Mouse (Mus musculus): ENCODE data around the gene Tbc1d22a. TPM values are rescaled to one million over a fixed set of nuclear protein-coding genes. Genes with fewer than 3 reads are reported as not detected.

Gene Tbc1d22a
- polyA plus RNA-seq, 1 experiment, result 30.5 TPM

DNA sequence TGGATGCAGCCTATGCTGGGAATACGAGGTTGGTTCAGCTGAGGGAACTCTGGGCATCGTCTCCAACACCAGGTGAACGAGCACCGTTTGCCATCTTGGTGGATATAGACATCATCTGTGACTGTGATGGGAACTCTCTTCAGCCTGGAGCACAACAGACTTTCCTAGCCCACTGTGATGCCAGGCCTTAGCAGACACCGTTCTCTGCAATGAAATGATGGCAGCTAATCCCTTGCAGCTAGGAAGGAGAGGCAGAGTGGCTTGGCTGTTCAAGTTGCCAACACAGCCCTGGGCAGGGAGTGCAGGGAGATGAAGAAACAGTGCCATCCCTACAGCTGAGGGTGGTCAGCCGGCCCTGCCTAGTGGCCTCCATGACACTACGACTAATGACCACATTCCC is 233.0 kb downstream of the Tbc1d22a start:
- TF ChIP-seq USF1 (IDR thresholded peaks at IDR 0.05; ENCODE audit: low read depth) (no peak), MYOD1 (IDR thresholded peaks at IDR 0.05; ENCODE audit: control insufficient read depth in 1 of 3, insufficient read length in 2 of 3, low read depth in 2 of 3) (no peak), MYOG (IDR thresholded peaks at IDR 0.05; ENCODE audit: control insufficient read depth in 1 of 3, insufficient read depth in 1 of 3, insufficient read length in 2 of 3, low read depth in 2 of 3) (no peak), POLR2A (IDR thresholded peaks at IDR 0.05; ENCODE audit: insufficient read length, low read depth) (no peak), TCF3 (IDR thresholded peaks at IDR 0.05; ENCODE audit: insufficient read length, low read depth) (no peak), REST (IDR thresholded peaks at IDR 0.05; ENCODE audit: insufficient read depth, insufficient read length) (no peak), SRF (IDR thresholded peaks at IDR 0.05; ENCODE audit: control insufficient read depth, insufficient read length, low read depth) (no peak), CEBPB (IDR thresholded peaks at IDR 0.05; ENCODE audit: insufficient read depth, poor library complexity, severe bottlenecking) (no peak), TCF12 (IDR thresholded peaks at IDR 0.05; ENCODE audit: insufficient read depth, poor library complexity, severe bottlenecking) (no peak), MAX (IDR thresholded peaks at IDR 0.05; ENCODE audit: low read depth) (no peak), POLR2AphosphoS2 (IDR thresholded peaks at IDR 0.05; ENCODE audit: insufficient read length, low read depth) (no peak), E2F4 (IDR thresholded peaks at IDR 0.05; ENCODE audit: insufficient read depth) (no peak)
- Histone ChIP-seq H3K4me3 (no peak overlapping the region), H3K36me3 (ENCODE audit: control insufficient read depth, insufficient read depth) (no peaks in the 10 kb centered on the region), H3K79me2 (ENCODE audit: control insufficient read depth, insufficient read depth) (no peaks in the 10 kb centered on the region), H3K27me3 (ENCODE audit: control insufficient read depth, insufficient read depth, insufficient read length) (no peaks in the 10 kb centered on the region), H3ac (ENCODE audit: control insufficient read depth, insufficient read length) (no peak overlapping the region), H3K4me2 (ENCODE audit: low read depth) (no peak overlapping the region)

DNA sequence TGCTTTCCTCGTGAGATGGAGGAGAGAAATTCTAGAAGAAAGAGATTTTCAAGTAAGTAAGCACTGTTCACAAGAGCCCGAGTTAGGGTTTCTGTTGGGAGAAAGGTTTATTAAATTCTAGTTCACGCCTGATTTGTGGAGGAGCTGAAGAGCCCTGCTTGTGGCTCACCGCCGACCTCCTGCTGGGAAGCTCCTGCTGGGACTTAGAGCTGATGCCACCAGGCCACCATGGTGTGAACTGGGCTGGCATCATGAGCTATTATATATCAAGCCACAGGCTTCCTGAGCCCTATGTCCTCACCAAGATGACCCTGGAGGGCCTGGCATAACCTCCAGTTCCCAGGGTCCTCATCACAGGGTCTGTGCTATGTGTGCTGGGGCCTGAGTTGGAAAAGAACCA is 235.0 kb downstream of the Tbc1d22a start:
- Histone ChIP-seq H3K4me3 (no peak overlapping the region), H3K27me3 (ENCODE audit: control insufficient read depth, insufficient read depth, insufficient read length) (no peaks in the 10 kb centered on the region), H3K79me2 (ENCODE audit: control insufficient read depth, insufficient read depth) (no peaks in the 10 kb centered on the region), H3K36me3 (ENCODE audit: control insufficient read depth, insufficient read depth) (no peaks in the 10 kb centered on the region), H3K4me2 (ENCODE audit: low read depth) (no peak overlapping the region), H3ac (ENCODE audit: control insufficient read depth, insufficient read length) (no peak overlapping the region)
- TF ChIP-seq MYOG (IDR thresholded peaks at IDR 0.05; ENCODE audit: control insufficient read depth in 1 of 3, insufficient read depth in 1 of 3, insufficient read length in 2 of 3, low read depth in 2 of 3) (no peak), TCF3 (IDR thresholded peaks at IDR 0.05; ENCODE audit: insufficient read length, low read depth) (no peak), POLR2AphosphoS2 (IDR thresholded peaks at IDR 0.05; ENCODE audit: insufficient read length, low read depth) (no peak), MYOD1 (IDR thresholded peaks at IDR 0.05; ENCODE audit: control insufficient read depth in 1 of 3, insufficient read length in 2 of 3, low read depth in 2 of 3) (no peak), E2F4 (IDR thresholded peaks at IDR 0.05; ENCODE audit: insufficient read depth) (no peak), USF1 (IDR thresholded peaks at IDR 0.05; ENCODE audit: low read depth) (no peak), SRF (IDR thresholded peaks at IDR 0.05; ENCODE audit: control insufficient read depth, insufficient read length, low read depth) (no peak)

DNA sequence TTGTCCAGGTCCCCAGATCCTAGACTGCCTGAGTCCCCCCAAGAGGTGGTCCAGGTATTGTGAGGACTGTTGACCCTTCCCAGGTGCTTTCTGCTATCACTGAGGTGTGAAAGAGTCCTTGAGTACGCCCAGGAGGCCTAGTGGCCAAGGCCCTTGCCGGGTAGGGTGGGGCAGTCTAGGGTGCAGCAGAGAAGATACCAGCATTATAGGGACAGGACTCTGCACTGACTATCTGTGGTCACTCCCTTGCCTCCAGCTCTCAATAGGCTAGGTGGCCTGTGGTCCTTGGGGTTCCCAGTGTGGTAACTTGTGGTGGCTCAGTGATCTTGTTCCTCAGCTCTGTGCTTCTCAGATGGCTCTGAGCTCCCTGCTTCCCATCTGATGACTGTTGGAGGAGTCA is 235.5 kb downstream of the Tbc1d22a start:
- Histone ChIP-seq H3K36me3 (ENCODE audit: control insufficient read depth, insufficient read depth) (no peaks in the 10 kb centered on the region), H3K79me2 (ENCODE audit: control insufficient read depth, insufficient read depth) (no peaks in the 10 kb centered on the region), H3K4me3 (no peak overlapping the region), H3ac (ENCODE audit: control insufficient read depth, insufficient read length) (no peak overlapping the region), H3K4me2 (ENCODE audit: low read depth) (no peak overlapping the region), H3K27me3 (ENCODE audit: control insufficient read depth, insufficient read depth, insufficient read length) (no peaks in the 10 kb centered on the region)
- TF ChIP-seq MAX (IDR thresholded peaks at IDR 0.05; ENCODE audit: low read depth) (no peak), REST (IDR thresholded peaks at IDR 0.05; ENCODE audit: insufficient read depth, insufficient read length) (no peak), TCF12 (IDR thresholded peaks at IDR 0.05; ENCODE audit: insufficient read depth, poor library complexity, severe bottlenecking) (no peak), CEBPB (IDR thresholded peaks at IDR 0.05; ENCODE audit: insufficient read depth, poor library complexity, severe bottlenecking) (no peak), POLR2A (IDR thresholded peaks at IDR 0.05; ENCODE audit: insufficient read length, low read depth) (no peak), TCF3 (IDR thresholded peaks at IDR 0.05; ENCODE audit: insufficient read length, low read depth) (no peak)

DNA sequence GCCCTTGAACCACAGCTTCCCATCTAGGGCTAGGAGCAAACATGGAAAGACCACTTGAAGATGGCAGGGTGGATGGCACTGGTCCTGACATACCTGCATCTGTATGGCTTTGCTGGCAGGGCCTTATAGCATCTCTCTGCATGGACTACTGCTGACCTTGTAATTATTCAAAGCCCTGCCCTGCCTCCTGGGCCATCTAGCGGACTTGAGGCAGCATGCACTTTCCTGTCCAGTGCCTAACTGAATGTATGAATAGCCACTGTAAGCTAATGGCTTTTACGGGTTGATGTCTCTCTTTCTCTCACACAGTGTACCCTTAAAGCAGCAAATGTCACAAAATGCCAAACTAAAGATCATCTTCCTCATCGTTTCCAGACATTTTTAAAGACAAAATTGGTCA is 245.2 kb downstream of the Tbc1d22a start:
- no peaks in the 10 kb centered on the region for H3K79me2 ChIP-seq (ENCODE audit: control insufficient read depth, insufficient read depth)
- H3ac ChIP-seq (ENCODE audit: control insufficient read depth, insufficient read length), result no peak overlapping the region
- no peaks in the 10 kb centered on the region for H3K36me3 ChIP-seq (ENCODE audit: control insufficient read depth, insufficient read depth)
- H3K4me2 ChIP-seq (ENCODE audit: low read depth), result no peak overlapping the region
- no peak overlapping the region for H3K4me3 ChIP-seq
- TF ChIP-seq TCF12 (IDR thresholded peaks at IDR 0.05; ENCODE audit: insufficient read depth, poor library complexity, severe bottlenecking), result no peak
- no peaks in the 10 kb centered on the region for H3K27me3 ChIP-seq (ENCODE audit: control insufficient read depth, insufficient read depth, insufficient read length)

DNA sequence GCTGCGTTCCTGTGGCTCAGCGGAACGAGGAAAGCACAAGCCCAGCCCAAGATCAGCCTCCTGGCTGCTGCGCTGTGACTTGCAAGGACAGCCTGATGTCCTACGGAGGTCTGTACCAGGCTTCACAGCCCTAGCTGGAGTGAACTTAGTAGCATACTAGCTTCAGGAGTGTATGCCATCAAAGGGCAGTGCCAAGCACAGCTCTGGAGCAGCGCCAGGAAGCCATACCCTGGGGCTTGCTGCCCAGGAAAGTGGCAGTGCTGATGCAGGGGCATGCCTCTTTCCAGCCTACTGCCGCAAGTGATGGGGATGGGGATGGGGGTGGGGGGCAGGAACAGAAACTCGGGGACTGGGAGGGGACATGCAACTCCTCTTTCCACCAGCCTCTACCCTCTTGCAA is 248.4 kb downstream of the Tbc1d22a start:
- Histone ChIP-seq H3K4me3 (no peak overlapping the region), H3K36me3 (ENCODE audit: control insufficient read depth, insufficient read depth) (no peaks in the 10 kb centered on the region), H3K27me3 (ENCODE audit: control insufficient read depth, insufficient read depth, insufficient read length) (no peaks in the 10 kb centered on the region), H3K79me2 (ENCODE audit: control insufficient read depth, insufficient read depth) (no peaks in the 10 kb centered on the region), H3K4me2 (ENCODE audit: low read depth) (no peak overlapping the region), H3ac (ENCODE audit: control insufficient read depth, insufficient read length) (no peak overlapping the region)
- TF ChIP-seq CEBPB (IDR thresholded peaks at IDR 0.05; ENCODE audit: insufficient read depth, poor library complexity, severe bottlenecking) (no peak), E2F4 (IDR thresholded peaks at IDR 0.05; ENCODE audit: insufficient read depth) (no peak), TCF12 (IDR thresholded peaks at IDR 0.05; ENCODE audit: insufficient read depth, poor library complexity, severe bottlenecking) (no peak), MAX (IDR thresholded peaks at IDR 0.05; ENCODE audit: low read depth) (no peak), POLR2AphosphoS2 (IDR thresholded peaks at IDR 0.05; ENCODE audit: insufficient read length, low read depth) (no peak), USF1 (IDR thresholded peaks at IDR 0.05; ENCODE audit: low read depth) (no peak), POLR2A (IDR thresholded peaks at IDR 0.05; ENCODE audit: insufficient read length, low read depth) (no peak), MYOG (IDR thresholded peaks at IDR 0.05; ENCODE audit: control insufficient read depth in 1 of 3, insufficient read depth in 1 of 3, insufficient read length in 2 of 3, low read depth in 2 of 3) (no peak), REST (IDR thresholded peaks at IDR 0.05; ENCODE audit: insufficient read depth, insufficient read length) (no peak), TCF3 (IDR thresholded peaks at IDR 0.05; ENCODE audit: insufficient read length, low read depth) (no peak), MYOD1 (IDR thresholded peaks at IDR 0.05; ENCODE audit: control insufficient read depth in 1 of 3, insufficient read length in 2 of 3, low read depth in 2 of 3) (no peak), SRF (IDR thresholded peaks at IDR 0.05; ENCODE audit: control insufficient read depth, insufficient read length, low read depth) (no peak)
